In genomic region chr16:7275501-7275900, GRCm38 (mm10) we compare ENCODE assay signal across 15 mouse cellular contexts.
DNase-seq lines count a peak whose midpoint lies in the region; ATAC-seq lines count a peak whose summit lies in the region.
"Had no signal": no experiment of that assay in that cellular context is flagged by ENCODE, and none has a peak within 500 bp of the region (broad histone marks: within the 10 kb centered on the region; RNA-seq: fewer than 3 reads in every experiment).

No protein-coding gene starts in this region.

- peak; percentile 48 for ATAC-seq in frontal cortex, adult (ENCODE audit: low TSS enrichment)
- ATAC-seq: activated CD4-positive, CD25-positive, alpha-beta regulatory T cell, adult 4 months; forebrain, embryonic 13.5 days; forebrain, embryonic 16.5 days had no signal

- DNase-seq in frontal cortex, postnatal 25 days (ENCODE audit: low spot score in 2 of 2) = no peak
- DNase-seq in layer of hippocampus, adult 9-11 months = peak; percentile 22
- DNase-seq in layer of hippocampus, postnatal 25 days (ENCODE audit: extremely low spot score in 1 of 2, low spot score in 1 of 2) = no peak
- DNase-seq in right cerebral cortex, adult 18-20 months = peak; percentile 46
- no peak for DNase-seq in right cerebral cortex, postnatal 25 days
- DNase-seq: adrenal gland, adult 8-10 months; adrenal gland, postnatal 25 days; cerebellum, adult 18-20 months; cerebellum, adult 9-10 months; gastrocnemius, postnatal 10 days; heart, adult 11 months had no signal

Comparison
In these comparisons a context has a peak if more than half of its experiments do, and no peak if none do; other contexts are left out.
1. DNase-seq: peak in layer of hippocampus, adult 9-11 months (single experiment) and right cerebral cortex, adult 18-20 months (single experiment); none in frontal cortex, postnatal 25 days (0 of 2), layer of hippocampus, postnatal 25 days (0 of 2) and right cerebral cortex, postnatal 25 days (single experiment).